Mouse (Mus musculus): ENCODE data around the gene Phf13.

DNA sequence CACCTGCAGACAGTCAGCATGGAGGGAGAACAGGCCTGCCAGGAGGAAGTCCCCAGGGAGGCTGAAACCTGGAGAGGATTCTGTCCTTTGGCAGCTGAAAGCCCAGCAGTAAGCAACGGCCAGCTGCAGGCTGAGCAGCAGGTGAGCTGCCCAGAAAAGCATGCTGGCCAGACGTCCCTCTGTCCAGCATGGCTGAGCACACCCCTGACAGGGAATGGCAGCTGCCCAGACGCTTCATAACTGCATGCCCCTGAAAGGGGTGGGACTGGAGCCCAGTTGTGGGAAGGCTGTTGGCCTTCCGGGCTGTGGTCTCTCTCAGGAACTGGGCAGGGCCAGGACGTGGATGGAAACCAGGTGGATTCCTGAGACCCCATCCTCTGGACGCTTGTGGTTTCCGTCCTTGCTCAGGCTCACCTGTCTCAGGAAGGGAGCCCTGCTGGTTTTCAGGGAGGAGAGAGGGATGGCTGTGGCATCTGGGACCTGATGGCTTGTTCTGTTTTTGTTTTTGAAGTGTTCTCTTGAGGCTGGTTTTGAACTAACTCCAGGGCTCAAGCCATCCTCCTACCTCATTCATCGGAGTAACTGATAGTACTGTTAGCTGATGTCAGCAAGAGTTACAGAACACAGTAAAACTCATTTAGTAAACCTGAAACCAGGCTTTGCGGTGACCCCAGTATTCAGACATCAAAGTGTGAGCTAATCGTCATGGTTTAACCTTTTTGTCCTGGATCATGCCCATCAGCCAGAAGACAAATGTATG, 42.3 kb upstream of the Phf13 start, which contains the start of gene Tas1r1:
- TF ChIP-seq CTCF (IDR thresholded peaks at IDR 0.05; ENCODE audit: extremely low read depth, insufficient read depth, insufficient read length, insufficient replicate concordance) (no peak), POLR2A (IDR thresholded peaks at IDR 0.05; ENCODE audit: low read depth, low read length) (no peak)

Measured in spleen, adult 2 months (tissue).